Mouse (Mus musculus): Measurements from ENCODE around the gene Gm10203. TPM values are rescaled to one million over a fixed set of nuclear protein-coding genes. Genes with fewer than 3 reads are reported as not detected.

Gene Gm10203
- total and polyA plus RNA-seq, 2 experiments from 2014 or later = not detected

- peaks cover 4% of the 10 kb centered on the region; the same call in 1 of the 2 replicates for H3K4me1 ChIP-seq (ENCODE audit: insufficient read depth, low read length)
- H3K9ac ChIP-seq (replicated peaks; ENCODE audit: low read length) = no peak overlapping the region
- peak overlapping the region; percentile 74 for H3K4me2 ChIP-seq (ENCODE audit: low read depth, low read length)
- no peaks in the 10 kb centered on the region for H3K27me3 ChIP-seq (ENCODE audit: insufficient read depth, low read length)
- H3K4me3 ChIP-seq (ENCODE audit: low read length) = peak overlapping the region; percentile 97; the same call in 1 of the 2 replicates
- H3K36me3 ChIP-seq (ENCODE audit: insufficient read depth, low read length) = no peaks in the 10 kb centered on the region
- no peaks in the 10 kb centered on the region for H3K9me3 ChIP-seq (ENCODE audit: low read length)
- DNase-seq (ENCODE audit: low spot score) (no peak), ATAC-seq (no peak)
- no peak overlapping the region for H3K27ac ChIP-seq
- TF ChIP-seq CTCF (IDR thresholded peaks at IDR 0.05; ENCODE audit: low read depth) = no peak
These were observed 31.0 kb upstream of the Gm10203 start for GRCm38 (mm10) chr6:149098993-149099392.

DNA sequence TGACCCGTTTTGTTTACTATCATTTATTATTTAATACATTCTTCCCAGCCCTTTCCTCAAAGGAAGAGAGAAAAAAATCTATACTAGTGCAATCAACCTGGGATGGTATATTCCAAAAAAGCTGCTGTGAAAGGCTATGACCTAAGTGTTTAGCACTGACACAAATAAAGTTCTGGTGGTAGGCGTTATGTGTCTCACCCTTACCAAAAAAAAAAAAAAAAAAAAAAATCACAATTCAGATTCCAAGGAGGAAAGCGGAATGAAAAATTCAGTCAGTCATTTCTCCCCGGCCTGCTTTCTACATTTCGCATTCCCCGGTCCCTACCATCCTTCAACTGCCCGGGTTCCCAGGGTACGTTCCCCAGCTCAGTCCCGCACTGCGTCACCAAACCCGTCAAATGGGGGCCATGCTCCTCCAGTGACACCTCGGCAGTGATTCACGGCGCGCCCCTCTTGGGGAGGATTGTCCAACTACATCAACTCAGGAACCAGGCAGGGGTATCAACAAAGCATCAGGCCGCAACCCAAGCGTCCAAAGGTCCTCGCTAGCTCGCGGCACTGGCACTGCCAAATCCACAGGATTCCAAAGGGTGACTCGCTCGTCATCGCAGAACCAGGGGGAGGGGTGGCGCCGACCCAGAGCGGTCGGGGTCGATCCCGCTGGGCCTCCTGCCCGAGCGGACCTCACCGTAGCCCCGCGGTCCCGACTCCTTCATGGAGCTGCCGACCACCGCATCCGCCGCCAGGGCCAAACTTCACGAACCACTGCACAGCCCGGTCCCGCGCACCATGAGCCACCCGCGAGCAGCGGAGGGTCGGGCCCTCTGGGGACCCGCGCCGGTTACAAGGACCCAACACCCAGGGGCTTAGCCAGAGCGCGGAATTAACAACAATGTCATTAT, 29.5 kb upstream of the Gm10203 start:
- H3K27ac ChIP-seq = peak overlapping the region; percentile 96
- DNase-seq (ENCODE audit: low spot score) (peak; percentile 77), ATAC-seq (peak; percentile 62)
- peak overlapping the region; percentile 97 for H3K4me3 ChIP-seq (ENCODE audit: low read length)
- H3K9me3 ChIP-seq (ENCODE audit: low read length) = no peaks in the 10 kb centered on the region
- H3K4me2 ChIP-seq (ENCODE audit: low read depth, low read length) = peak overlapping the region; percentile 74
- TF ChIP-seq CTCF (IDR thresholded peaks at IDR 0.05; ENCODE audit: low read depth) = no peak; the same call in none of the 2 replicates
- no peaks in the 10 kb centered on the region for H3K27me3 ChIP-seq (ENCODE audit: insufficient read depth, low read length)
- WGBS = under 1% methylated on average over 52 of the region's 52 CpGs
- no peaks in the 10 kb centered on the region for H3K36me3 ChIP-seq (ENCODE audit: insufficient read depth, low read length)
- peak overlapping the region; percentile 96 for H3K9ac ChIP-seq (replicated peaks; ENCODE audit: low read length)
- H3K4me1 ChIP-seq (ENCODE audit: insufficient read depth, low read length) = peaks cover 4% of the 10 kb centered on the region; the same call in 1 of the 2 replicates

DNA sequence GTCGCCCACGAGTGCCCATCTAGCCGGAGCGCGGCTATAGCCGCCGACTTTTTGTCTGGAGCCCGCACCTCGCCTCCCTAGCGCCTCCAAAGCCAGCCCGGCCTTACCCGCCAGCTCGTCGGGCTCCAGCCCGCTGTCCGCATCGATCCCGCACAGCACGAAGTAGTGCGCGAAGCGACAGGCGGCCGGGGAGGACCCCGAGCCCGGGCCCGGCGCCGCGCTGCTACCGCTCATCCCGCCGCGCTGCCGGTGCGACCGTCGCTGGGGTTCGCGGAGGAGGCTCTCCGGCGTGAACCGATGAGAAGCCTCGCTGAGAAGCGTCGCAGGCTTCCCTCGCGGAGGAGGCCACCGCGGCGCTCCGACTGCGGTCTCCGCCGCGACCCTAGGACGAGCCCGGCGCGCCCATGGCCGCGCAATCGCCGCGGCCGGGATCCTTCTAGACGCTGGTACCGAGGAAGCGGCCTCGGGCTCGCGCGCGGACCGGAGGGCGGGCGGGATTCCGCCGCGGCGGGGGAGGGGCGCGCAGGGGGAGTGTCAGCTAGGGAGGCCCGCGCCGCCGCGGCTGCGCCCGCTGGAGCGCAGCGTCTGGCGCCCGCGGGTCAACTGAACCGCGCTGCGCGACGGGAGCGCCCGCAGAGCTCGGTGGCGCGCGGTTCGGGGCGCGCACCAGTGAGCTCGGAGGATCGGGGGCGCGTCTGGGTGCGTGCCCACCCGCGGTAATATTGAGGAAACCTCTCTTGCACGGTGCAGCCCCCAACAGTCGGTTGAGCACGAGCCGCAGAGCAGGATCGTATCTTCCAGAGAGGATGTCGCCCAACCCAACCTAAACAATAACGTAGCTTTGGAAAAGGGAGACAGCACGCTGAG, 28.7 kb upstream of the Gm10203 start, which contains the start of gene Dennd5b:
Dennd5b (minus strand) TSS at position 605 of the 867 bp plus-strand sequence.
- H3K4me1 ChIP-seq (ENCODE audit: insufficient read depth, low read length) = peaks cover 4% of the 10 kb centered on the region; the same call in 1 of the 2 replicates
- peak within 1 kb of the TSS; percentile 74 for H3K4me2 ChIP-seq (ENCODE audit: low read depth, low read length)
- H3K9me3 ChIP-seq (ENCODE audit: low read length) = no peaks in the 10 kb centered on the region
- no peaks in the 10 kb centered on the region for H3K27me3 ChIP-seq (ENCODE audit: insufficient read depth, low read length)
- WGBS = under 1% methylated on average over 98 of the region's 124 CpGs
- H3K9ac ChIP-seq (replicated peaks; ENCODE audit: low read length) = peak within 1 kb of the TSS; percentile 96
- H3K36me3 ChIP-seq (ENCODE audit: insufficient read depth, low read length) = no peaks in the 10 kb centered on the region
- peak within 1 kb of the TSS; percentile 97 for H3K4me3 ChIP-seq (ENCODE audit: low read length)
- peak within 1 kb of the TSS; percentile 96 for H3K27ac ChIP-seq
- ATAC-seq = peak; percentile 94
- no peak for TF ChIP-seq CTCF (IDR thresholded peaks at IDR 0.05; ENCODE audit: low read depth)
- DNase-seq (ENCODE audit: low spot score) = peak; percentile 93

DNA sequence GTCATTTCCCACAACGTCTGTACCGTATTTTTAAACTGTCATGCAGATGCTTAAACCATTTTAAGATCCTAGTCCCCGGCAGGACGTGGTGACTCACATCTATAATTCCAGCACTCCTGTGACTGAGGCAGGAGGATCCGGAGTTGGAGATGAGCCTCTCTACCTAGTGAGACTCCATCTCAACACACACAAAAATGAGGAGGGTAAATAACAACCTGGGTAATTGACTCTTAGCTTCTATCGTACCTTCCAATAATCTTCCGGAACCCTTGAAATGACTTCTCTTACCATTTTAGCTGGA, 28.1 kb upstream of the Gm10203 start:
- ATAC-seq (no peak), DNase-seq (ENCODE audit: low spot score) (no peak)
- no peak for TF ChIP-seq CTCF (IDR thresholded peaks at IDR 0.05; ENCODE audit: low read depth)
- 11% methylated on average over 7 of the region's 7 CpGs for WGBS
- Histone ChIP-seq H3K27me3 (ENCODE audit: insufficient read depth, low read length) (no peaks in the 10 kb centered on the region), H3K4me3 (ENCODE audit: low read length) (peak overlapping the region; percentile 97), H3K4me1 (ENCODE audit: insufficient read depth, low read length) (peaks cover 4% of the 10 kb centered on the region; the same call in 1 of the 2 replicates), H3K9ac (replicated peaks; ENCODE audit: low read length) (peak overlapping the region; percentile 96), H3K36me3 (ENCODE audit: insufficient read depth, low read length) (no peaks in the 10 kb centered on the region), H3K9me3 (ENCODE audit: low read length) (no peaks in the 10 kb centered on the region), H3K4me2 (ENCODE audit: low read depth, low read length) (peak overlapping the region; percentile 74), H3K27ac (peak overlapping the region; percentile 96)

DNA sequence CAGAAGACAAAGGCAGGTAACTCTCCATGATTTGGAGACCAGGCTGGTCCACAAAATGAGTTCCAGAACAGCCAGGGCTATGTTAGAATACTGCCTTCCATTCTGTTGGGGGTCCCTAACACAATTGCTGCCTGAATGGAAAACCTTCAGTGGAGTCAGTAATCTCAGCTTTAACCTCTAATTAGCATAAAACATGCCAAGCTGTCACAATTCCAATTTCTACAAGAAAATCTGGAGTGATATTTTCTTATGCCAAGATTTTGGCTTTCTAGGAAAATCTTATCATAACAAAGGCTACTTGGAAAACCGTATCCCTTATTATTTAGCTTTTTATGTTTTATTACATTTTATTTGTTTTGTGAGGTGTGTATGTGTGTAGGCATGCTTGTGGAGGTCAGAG, 26.5 kb upstream of the Gm10203 start:
- Histone ChIP-seq H3K9me3 (ENCODE audit: low read length) (no peaks in the 10 kb centered on the region), H3K36me3 (ENCODE audit: insufficient read depth, low read length) (no peaks in the 10 kb centered on the region), H3K4me3 (ENCODE audit: low read length) (no peak overlapping the region), H3K4me1 (ENCODE audit: insufficient read depth, low read length) (peaks cover 4% of the 10 kb centered on the region; the same call in 1 of the 2 replicates), H3K27me3 (ENCODE audit: insufficient read depth, low read length) (no peaks in the 10 kb centered on the region), H3K4me2 (ENCODE audit: low read depth, low read length) (no peak overlapping the region), H3K27ac (no peak overlapping the region), H3K9ac (replicated peaks; ENCODE audit: low read length) (no peak overlapping the region)
- DNase-seq (ENCODE audit: low spot score) (no peak), ATAC-seq (no peak)
- TF ChIP-seq CTCF (IDR thresholded peaks at IDR 0.05; ENCODE audit: low read depth) = no peak
- WGBS = 88% methylated on average over 1 of the region's 1 CpGs

- Histone ChIP-seq H3K9me3 (ENCODE audit: low read length) (no peaks in the 10 kb centered on the region), H3K9ac (replicated peaks; ENCODE audit: low read length) (no peak overlapping the region), H3K27me3 (ENCODE audit: insufficient read depth, low read length) (no peaks in the 10 kb centered on the region), H3K4me1 (ENCODE audit: insufficient read depth, low read length) (no peaks in the 10 kb centered on the region), H3K4me3 (ENCODE audit: low read length) (no peak overlapping the region), H3K36me3 (ENCODE audit: insufficient read depth, low read length) (no peaks in the 10 kb centered on the region), H3K4me2 (ENCODE audit: low read depth, low read length) (no peak overlapping the region), H3K27ac (no peak overlapping the region)
- WGBS = 78% methylated on average over 3 of the region's 3 CpGs
- no peak for ATAC-seq
- TF ChIP-seq CTCF (IDR thresholded peaks at IDR 0.05; ENCODE audit: low read depth) = no peak
- DNase-seq (ENCODE audit: low spot score) = no peak
These were observed 22.4 kb upstream of the Gm10203 start for GRCm38 (mm10) chr6:149107615-149108014.

Measured in hindbrain, postnatal 0 days (tissue).